Mouse (Mus musculus) 416B (cell line): ENCODE measurements around the gene Cyth1.

Experiments
- DNase-seq: peaks from one replicate; pipeline ENCODE4 v3.0.0; 2011; ENCODE audit warnings: low read depth

The Cyth1 gene

DNA sequence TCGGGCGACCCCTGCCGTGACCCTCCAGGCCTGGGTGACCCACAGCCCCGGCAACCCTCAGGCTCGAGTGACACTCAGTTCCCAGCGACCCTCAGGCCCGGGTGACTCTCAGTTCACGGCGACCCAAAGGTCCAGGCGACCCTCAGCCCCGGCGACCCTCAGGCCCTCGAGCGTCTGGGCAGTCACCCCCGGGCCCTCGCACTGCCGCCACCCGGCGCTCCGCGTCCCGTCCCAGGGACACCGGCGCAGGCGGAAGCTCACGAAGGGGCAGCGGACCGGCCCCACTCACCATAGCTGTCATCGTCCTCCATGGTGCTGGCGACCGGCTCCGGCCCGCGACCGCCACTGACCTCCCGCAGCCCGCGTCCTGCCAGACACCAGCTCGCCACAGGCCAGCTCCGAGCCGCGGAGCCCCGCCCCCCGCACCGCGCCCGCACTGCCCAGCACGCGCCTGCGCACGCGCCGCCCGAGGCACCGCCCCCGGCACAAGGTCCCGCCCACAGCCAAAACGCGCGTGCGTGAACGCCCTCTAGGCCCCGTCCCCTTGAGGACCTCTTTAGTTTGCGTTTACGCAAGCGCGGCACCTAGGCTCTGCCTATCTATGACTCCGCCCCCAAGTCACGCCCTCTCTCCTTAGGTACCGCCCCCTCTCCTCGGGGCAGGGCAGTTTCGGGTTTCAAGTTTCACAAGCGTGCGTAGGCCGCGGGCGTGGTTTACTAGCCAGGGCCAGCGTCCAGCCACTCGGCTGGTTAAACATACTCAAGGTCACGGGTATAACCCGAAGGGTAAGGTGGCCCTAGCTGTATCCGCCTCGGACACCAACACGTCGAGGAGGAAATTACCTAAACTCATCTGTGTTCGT is at the start of gene Cyth1:
Cyth1 (minus strand) TSS at position 443 of the 862 bp plus-strand sequence.
- DNase-seq, result peak; percentile 100

DNA sequence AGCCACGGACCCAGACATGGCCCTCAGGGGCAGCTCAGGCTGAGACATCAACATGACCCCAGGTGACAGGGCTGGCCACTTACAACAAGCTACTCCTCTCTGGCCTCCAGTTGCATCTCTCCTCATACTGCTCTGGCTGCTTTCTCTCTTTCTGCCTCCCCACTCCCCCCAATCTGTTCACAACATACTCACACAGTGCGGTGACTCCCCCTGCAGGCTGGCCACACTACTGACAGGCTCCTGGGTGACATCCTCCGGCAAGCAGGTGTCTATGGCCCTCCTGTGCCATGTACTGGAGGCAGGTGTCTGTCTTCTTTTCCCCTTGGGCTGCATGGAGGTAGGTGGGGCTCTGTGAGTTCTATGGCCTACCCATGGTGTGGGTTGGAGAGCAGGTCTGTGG is 49.6 kb upstream of the Cyth1 start:
- DNase-seq, result no peak

DNA sequence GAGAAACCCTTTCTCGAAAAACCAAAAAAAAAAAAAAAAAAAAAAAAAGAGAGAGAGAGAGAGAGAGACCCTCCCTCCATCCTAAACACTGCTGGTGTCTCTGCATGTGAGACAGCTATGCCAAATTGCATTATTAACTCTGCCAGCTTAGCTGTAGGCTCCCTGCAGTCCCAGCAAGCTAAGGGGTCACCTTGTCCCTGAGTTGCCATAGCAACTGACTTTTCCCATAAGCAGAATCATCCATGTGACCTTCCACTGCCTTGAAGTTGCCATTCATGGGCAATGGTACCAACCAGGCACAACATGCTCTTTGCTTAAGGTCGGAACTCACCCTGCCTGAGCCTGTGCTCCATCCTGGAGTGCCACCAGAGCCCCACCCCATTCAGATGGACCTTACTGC is 46.6 kb upstream of the Cyth1 start:
- no peak for DNase-seq

DNA sequence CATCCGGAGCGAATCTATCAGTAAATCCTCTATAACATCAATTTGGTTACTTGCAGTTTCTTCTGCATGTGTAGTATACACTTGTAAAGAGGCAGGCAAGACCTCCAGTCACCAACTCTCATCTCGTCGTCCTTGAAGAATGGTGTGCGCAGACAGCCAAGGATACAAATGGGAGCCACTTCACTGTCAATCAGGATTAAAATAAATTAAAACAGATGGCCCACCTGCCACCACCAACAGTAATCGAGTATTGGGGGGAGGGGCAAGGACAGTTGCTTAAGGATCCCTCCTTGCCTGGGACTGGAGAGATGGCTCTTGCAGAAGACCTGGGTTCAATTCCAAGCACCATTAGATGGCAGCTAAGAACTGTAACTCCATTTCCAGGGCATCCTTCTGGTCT is 44.3 kb upstream of the Cyth1 start:
- no peak for DNase-seq

DNA sequence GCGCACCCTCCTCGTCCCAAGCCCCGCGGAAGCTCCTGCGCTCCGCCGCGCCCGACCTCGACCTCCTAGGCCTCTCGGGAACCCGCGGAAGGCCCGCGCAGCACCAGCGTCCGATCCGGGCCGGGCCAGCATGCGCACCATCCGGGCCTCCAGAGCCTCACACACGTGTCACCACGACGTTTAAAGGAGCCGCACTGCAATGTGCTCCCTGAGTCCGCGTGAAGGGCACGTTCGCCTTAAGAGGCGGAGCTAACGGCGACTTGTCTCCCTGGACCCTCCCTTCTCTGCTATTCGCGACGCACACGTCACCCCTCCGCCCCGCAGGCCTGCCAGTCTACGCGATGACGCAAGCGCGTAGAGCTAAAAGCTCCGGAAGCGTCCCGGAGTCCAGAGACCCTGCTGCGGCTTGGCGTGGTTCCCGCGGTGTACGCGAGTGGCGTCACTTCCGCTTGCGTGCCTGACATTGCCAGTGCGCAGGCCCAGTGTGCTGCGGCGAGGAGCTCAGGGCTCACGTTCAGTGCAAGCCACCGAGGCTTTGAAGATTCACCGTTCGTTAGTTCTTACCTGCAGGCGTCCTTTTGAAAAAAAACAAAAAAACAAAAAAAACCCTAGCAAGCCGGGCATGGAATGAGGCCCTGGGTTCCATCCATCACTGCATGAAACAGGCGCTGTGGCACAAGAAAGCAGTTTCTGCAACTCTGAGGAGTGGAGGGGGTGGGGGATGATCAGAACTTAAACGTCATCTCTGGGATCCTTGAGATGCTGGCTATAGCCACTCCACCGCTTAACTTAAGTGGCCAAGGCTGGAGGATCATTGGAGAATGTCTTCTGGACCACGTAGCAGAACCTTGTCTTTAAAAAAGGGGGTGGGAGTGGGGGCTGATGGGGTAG is 41.9 kb upstream of the Cyth1 start, which contains the start of gene Usp36:
Usp36 (minus strand) TSS at position 246 of the 891 bp plus-strand sequence.
- peak; percentile 100 for DNase-seq

DNA sequence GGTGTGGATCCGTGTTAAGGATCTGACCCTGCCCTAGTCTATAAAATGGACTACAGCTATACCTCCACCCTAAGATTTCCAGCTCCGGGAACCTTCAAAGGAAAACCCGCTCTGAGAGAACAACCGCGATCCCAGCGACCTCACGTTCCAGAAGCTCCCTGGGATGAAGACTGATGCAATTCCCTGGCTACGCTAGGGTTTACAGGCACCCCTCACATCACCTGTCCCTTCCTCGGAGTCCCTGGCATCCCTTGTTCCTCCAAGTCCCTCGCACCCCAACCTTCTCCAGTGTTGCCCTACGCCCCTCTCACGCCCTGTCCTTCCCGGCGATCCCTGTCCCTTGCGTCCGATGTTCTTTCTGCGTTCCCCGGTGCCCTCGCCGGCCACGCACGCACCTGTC is 41.2 kb upstream of the Cyth1 start:
- DNase-seq, result no peak

DNA sequence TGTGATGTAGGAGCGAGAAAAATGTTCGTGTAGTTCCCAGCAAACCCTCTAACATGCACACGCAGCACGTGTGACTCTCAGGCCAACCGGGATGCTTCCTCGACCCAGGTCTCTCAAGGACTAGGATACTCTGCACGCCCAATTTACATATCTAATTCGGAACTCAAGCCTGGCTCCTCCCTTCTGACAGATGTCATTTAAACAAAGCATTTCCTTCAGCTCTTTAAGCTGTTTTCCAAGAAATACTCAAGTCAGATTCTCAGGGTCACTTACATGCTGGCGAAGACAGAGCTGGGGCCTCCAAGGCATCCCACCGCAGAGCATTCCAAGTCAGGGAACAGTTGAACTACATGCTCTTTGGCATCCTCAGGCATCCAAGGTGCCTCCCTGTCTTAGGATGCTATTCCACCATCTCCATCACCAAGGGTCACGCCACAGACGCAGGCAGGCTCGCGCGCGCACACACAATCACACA is 40.7 kb upstream of the Cyth1 start:
- DNase-seq, result peak; percentile 67

DNA sequence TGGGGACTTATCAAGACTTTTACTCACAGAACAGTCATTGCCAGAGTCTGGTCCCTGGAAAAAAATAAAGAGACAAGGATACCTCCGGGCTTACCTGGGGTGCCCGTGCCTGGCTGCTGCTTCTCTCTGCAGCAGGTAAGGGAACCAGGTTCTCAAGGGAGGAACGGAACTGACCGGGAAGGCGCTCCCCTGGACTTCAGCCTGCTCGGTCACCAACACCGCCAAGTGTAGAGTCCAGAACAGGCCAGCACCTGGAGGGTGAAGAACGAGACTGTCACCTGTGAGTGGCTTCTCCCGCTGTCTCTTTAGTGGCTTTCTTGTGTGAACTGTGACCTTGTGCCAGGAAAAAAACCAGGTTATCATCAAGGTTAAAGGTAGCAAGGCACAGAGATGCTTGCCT is 39.2 kb upstream of the Cyth1 start:
- DNase-seq, result no peak

DNA sequence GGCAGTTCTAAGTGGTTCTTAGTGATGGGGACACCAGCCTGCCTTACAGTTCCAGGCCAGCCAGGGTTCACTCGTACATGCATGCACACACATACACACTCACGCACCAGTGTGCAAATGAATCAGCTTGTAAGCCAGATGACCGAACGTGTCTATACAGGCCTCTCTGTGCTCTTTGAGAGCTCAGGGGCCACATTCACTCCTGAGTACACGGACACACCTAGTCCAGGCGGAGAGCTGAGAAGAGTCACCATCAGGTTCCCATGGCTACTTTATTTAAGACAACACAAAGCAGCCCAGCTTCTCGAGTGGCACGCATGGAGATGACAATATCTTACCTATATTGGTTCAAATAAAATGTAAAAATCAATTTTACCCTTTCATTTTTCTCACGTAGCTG is 38.0 kb upstream of the Cyth1 start:
- DNase-seq, result no peak

DNA sequence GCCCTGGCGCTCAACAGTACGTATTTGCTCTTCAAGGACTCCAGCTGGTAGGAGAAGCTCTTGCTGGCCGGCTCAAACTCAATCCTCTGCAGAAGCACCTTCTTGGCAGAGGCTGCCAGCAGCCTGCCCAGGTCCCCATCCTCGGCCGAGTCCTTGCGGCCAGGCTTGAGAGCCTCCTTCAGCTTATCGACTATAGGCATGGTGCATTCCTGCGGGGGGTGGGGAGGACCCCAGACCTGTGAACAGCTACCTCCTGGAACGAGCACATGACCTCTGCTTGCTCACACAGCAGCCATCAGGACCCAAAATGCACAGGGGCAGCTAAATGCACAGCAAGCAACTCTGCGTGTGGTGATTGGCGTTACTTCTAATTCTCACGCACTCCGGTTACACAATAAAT is 37.4 kb upstream of the Cyth1 start:
- no peak for DNase-seq

DNA sequence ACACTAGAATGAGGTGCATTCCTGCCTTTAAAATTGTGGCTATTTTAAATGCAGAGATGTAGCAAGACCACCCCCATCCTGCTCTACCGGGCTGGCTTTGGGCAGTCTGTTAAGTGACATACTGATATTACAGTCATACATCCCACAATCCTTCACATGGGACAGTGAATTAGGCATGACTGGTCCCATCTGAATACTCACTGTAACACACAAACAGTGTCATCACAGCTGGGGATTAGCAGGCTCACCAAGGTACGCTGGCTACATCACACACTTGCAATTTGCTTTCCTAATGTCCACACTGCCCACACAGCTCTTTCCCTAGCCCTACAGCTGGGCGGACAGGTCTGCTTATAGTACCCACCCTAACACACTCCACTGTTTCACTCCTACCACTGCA is 31.8 kb upstream of the Cyth1 start:
- no peak for DNase-seq

DNA sequence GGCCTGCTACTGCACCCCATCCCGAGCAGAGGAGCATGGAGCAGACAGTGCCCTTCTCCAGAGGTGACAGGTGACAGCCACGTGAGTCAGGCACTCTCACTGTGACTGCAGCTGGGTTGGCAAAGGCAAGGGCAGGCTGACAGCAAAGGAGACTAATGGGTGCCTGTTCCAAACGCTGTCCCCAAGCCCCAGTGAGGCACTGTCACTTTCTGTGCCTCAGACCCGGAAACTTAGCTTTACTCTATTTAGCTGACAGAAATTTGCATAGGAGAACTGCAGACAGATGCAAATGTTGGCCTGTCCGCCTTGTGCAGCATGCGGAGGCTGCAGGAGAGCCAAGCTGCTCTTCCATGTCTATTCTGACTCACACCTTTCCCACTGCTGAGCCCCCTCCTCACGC is 27.9 kb upstream of the Cyth1 start:
- no peak for DNase-seq

DNA sequence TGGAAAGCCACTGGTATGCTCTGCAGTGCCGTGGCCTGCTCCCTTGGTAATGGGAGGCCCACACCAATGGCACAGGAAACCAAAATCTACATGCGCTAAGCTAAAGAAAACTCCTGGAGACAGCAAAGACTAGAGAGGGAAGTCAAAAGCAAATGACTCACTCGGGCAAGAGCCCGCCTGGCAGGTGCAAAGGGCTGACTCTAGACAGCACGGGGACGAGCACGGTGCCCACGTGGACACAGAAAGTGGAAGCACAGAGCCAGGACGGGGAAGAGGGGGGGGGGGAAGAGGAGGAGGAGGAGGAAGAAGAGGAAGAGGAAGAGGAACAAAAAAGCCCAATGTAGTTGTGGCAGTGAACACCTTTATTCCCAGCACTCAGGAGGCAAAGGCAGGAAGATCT is 26.7 kb upstream of the Cyth1 start:
- peak; percentile 40 for DNase-seq

DNA sequence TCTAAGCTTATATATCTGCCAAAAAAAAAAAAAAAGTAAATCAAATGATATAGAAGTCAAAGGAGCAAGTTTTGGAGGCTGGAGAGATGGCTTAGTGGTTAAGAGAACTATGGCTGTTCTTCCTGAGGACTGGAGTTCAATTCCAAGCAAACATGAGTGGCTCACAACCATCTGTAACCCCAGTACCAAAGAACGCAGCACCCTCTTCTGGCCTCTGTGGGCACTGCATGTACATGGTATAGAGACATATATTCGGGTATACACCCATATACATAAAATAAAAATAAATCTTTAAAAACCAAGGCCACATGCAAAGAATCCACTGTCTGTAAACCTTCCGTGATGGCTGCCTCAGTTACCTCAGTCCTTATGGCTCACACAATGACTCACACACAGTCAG is 21.4 kb upstream of the Cyth1 start:
- peak; percentile 44 for DNase-seq

DNA sequence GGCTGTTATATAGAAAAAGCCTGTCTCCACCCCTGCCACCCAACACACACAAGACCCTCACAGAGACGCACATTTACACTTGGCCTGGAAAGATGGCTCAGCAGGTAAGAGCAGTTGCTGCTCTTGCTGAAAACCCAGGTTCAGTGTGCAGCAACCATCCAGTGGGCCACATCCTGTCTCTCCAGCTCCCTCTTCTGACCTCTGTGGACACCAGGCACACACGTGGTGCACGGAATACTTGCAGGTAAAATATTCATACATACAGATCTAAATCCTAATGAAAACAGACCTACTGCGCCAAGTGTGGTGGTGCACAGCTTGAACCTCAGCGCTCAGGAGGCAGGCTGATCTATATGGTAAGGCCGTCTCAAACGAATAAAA is 18.3 kb upstream of the Cyth1 start:
- no peak for DNase-seq

DNA sequence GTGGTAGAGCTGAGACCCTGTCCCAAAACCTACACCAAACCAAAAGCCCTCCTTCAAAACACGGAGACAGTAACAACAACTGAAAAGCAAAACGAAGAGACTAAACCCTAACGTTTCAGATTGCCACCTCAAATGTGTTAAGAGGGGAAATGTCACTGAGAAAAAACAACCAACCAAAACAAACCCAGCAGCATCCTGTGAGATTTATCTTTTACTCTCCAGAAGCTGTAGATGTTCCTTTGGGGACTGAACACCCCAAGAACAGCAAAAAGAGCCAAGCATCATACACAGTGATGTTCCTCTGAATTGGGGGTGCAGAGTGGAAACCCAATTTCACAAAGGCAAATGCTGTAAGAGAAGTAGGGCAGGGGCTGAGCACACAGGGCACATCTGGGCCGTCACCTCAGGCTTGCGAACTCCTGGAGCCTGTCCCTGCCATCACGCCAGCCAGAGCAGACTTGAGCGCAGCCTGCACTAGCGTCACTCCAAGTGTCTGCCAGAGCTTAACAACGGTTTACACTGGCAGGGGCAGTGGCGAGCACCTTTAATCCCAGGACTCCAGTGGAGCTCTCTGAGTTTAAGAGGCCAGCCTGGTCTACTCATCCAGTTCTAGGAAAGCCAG is 17.8 kb upstream of the Cyth1 start:
- no peak for DNase-seq

DNA sequence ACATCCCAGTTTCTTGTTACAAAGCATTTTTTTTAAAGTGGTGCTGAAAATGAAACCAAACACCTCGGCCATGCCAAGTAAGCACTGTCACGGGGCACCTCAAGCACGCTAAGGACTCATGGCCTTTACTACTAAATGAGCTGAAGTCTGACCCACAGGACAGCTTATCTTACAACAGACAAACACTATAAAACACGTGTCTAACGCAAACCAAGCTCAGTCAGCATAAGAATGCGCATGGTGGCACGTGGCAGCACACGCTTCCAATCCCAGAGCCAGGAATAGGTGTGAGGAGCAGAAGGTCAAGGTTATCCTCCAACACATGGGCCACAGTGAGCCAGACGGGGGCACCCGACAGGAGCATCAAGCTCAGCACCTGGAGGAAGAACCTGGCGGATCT is 17.2 kb upstream of the Cyth1 start:
- DNase-seq, result no peak

DNA sequence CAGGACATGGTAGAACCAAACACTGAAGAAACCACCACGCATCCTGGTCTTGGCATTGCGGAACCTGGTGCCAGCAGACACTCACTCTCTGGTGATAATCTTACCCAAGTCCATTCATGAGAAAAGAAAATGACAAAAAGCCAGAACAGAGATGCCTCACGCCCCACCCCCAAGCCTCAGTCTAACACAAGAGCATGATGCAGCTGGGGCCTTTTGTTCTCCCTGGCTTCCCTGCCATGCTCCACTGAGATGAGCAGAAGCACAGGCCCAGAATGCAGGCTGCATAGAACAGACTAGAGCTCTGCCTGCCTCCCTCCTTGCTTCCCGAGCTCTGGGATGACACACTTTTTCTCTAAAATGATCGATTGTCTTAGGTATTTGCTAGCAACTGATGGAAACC is 14.8 kb upstream of the Cyth1 start:
- DNase-seq, result no peak

DNA sequence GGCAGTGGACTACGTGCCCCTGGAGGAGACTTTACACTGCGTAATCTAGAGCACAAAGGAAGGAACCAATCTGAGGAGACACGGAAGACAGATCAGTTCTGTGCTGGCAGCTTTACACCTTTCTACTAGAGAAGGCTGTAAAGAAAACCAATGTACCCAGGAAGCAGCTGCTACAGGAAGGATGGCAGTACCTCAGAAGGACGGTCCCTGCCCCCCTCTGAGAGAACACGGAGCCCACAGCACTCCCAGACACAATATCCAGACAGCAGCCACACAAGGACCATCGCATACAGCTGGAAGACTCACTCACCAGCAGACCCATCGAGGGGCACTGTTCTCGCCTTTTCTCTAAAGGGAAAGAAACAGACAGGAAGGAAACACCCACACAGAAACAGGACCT is 11.7 kb upstream of the Cyth1 start:
- no peak for DNase-seq

DNA sequence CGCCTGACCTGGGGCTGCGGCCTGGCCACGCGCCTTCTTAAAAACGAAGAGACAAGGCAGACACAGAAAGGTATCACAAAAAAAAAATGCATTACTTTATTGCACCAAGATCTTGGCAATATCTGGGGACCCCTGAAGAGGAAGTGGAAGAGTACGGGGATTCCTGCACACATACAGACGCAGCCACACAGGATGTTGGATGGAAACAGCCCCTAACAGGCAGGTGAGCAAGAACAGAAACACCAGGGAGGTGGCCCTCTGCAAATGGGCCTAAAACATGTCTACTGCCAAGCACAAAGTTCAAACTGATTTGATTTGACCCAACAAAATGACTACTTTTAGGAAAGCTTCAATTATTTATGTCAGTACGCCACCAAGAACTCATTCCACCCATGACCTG is 11.2 kb upstream of the Cyth1 start:
- DNase-seq, result no peak

DNA sequence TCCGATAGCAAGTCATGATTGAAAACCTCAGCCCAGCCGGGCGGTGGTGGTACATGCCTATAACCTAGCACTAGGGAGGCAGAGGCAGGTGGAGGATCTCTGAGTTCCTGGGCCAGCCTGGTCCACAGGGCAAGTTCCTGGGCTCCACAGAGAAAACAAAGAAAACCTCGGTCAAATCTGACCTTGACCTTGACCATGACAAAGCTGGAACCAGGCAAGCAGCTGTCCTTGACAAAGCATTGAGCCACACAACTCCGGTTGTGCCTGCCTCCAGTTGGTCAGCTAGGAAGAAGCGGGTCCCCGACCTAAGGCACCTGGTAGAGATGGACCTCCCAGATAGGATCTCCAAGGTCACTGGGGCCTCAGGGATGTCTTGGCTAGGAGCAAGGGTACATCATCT is 8.0 kb upstream of the Cyth1 start:
- DNase-seq, result no peak

DNA sequence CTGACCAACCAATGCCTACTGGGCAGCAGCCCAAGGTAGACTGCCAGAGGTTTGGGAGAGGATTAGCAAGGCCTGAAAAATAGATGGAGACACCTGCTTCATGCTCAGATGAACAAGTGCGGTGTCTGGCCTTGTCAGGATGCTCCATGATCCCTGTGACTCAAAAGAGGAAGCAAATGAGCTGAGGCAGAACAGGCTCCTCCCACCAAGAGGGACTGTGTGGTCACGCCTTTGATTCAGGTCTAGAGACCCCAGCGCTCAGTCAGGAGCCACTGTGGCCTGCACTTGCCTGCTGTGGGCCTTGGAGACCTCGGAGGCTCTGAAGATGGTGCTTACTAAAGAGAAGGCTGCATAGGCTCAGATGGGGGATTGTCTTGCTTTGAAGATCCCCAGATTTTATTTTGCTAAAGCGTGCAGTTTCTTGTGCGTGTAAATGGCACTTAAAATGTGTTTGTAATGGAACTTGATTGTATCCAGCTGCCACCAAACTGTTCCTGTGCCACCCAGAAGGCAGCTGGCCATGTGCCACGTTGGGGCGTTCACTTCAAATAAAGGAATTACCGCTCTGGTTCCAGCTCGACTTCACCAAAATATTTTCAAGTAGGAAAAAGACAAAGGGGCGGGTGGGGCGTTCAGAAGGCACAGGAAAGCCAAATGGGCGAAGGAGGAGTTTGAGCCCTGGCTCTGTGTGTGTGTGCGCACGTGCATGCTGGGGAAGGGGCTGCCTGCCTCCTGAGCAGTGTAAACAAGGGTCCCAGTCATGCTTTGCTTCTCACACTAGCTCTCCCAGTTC is 6.0 kb upstream of the Cyth1 start:
- DNase-seq, result no peak
